Mouse (Mus musculus): ENCODE results near the gene Apobec2. TPM values are rescaled to one million over a fixed set of nuclear protein-coding genes. Genes with fewer than 3 reads are reported as not detected.

Gene Apobec2
- polyA plus RNA-seq, 1 experiment from 2014 or later, result 0.29 TPM

DNA sequence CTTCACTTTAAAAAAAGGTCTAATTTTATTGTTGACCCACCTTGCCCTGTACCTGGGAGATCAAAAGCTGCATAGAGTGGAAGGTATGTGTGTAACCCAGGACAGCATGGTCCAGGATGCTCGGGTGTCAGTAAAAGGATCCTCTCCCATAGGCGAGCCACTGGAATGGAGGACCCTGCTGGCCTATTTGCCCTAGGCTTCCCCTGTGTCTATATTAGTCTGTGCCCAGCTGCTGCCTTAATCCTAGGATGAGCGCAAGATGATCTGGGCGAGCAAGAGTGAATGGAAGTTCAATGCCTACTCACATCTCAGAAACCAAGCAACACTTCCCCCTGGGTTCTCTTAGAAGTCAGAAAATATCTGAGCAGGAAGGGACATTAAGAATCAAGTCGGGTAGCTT is 1.7 kb downstream of the Apobec2 start:
- Histone ChIP-seq H3K36me3 (ENCODE audit: control insufficient read depth, insufficient read depth, low read length) (no peaks in the 10 kb centered on the region), H3K4me2 (ENCODE audit: low read length) (no peak overlapping the region), H3K27ac (replicated peaks; ENCODE audit: low read depth, low read length) (no peak overlapping the region), H3K27me3 (ENCODE audit: control insufficient read depth, insufficient read depth, low read length) (no peaks in the 10 kb centered on the region), H3K9me3 (ENCODE audit: control insufficient read depth, low read length) (no peaks in the 10 kb centered on the region), H3K4me3 (replicated peaks; ENCODE audit: low read depth, low read length) (no peak overlapping the region), H3K9ac (replicated peaks; ENCODE audit: low read length) (no peak overlapping the region), H3K4me1 (ENCODE audit: control insufficient read depth, insufficient read depth, low read length) (0 out of 2 replicates have a peak, but pooled peaks cover 4% of the 10 kb centered on the region)
- no peak for DNase-seq
- no peak for ATAC-seq (ENCODE audit: low FRiP score, low TSS enrichment)
- whole genome bisulfite sequencing, result 73% methylated on average over 5 of the region's 5 CpGs

GRCm38 (mm10) chr17:48430394-48430793 is 2.3 kb downstream of the Apobec2 start:
- 0 out of 2 replicates have a peak, but pooled peaks cover 4% of the 10 kb centered on the region for H3K4me1 ChIP-seq (ENCODE audit: control insufficient read depth, insufficient read depth, low read length)
- no peak overlapping the region for H3K9ac ChIP-seq (replicated peaks; ENCODE audit: low read length)
- no peak overlapping the region for H3K4me2 ChIP-seq (ENCODE audit: low read length)
- no peak overlapping the region for H3K27ac ChIP-seq (replicated peaks; ENCODE audit: low read depth, low read length)
- DNase-seq, result no peak
- ATAC-seq (ENCODE audit: low FRiP score, low TSS enrichment), result no peak
- no peaks in the 10 kb centered on the region for H3K9me3 ChIP-seq (ENCODE audit: control insufficient read depth, low read length)
- H3K36me3 ChIP-seq (ENCODE audit: control insufficient read depth, insufficient read depth, low read length), result no peaks in the 10 kb centered on the region
- no peaks in the 10 kb centered on the region for H3K27me3 ChIP-seq (ENCODE audit: control insufficient read depth, insufficient read depth, low read length)
- no peak overlapping the region for H3K4me3 ChIP-seq (replicated peaks; ENCODE audit: low read depth, low read length)
- 62% methylated on average over 5 of the region's 5 CpGs for WGBS

DNA sequence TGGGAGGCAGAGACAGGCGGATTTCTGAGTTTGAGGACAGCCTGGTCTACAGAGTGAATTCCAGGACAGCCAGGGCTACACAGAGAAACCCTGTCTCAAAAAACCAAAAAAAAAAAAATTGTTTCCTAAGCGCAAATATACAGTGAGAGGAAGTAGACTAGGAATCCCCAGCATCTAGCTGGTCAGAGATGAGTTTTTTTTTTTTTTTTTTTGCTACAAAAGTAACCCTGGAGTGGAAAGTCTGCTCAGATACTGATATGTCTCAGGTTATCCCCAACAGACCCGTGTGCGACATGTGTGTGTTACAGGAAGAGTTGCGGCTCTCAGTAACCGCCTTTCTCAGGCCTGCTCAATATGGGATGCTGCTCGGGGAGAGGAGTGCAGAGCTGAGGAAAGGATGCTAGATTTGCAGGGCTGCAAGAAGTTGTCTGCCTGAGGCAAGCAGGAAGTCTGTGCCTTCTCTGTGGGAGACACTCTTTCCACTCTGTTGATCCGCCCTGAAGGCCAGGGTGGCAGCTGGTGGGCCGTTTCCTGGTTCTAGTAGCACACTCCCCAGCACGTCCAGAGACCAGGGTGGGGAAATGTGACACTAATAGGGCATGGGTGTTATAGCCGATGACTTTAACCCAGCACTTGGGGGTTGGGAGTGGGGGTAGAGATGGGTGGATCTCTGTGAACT is 4.7 kb downstream of the Apobec2 start:
- Histone ChIP-seq H3K36me3 (ENCODE audit: control insufficient read depth, insufficient read depth, low read length) (no peaks in the 10 kb centered on the region), H3K27ac (replicated peaks; ENCODE audit: low read depth, low read length) (no peak overlapping the region), H3K9me3 (ENCODE audit: control insufficient read depth, low read length) (no peaks in the 10 kb centered on the region), H3K4me2 (ENCODE audit: low read length) (no peak overlapping the region), H3K4me3 (replicated peaks; ENCODE audit: low read depth, low read length) (no peak overlapping the region), H3K27me3 (ENCODE audit: control insufficient read depth, insufficient read depth, low read length) (no peaks in the 10 kb centered on the region), H3K4me1 (ENCODE audit: control insufficient read depth, insufficient read depth, low read length) (0 out of 2 replicates have a peak, but pooled peaks cover 4% of the 10 kb centered on the region), H3K9ac (replicated peaks; ENCODE audit: low read length) (no peak overlapping the region)
- WGBS, result 74% methylated on average over 11 of the region's 11 CpGs
- ATAC-seq (ENCODE audit: low FRiP score, low TSS enrichment) (no peak), DNase-seq (no peak)

DNA sequence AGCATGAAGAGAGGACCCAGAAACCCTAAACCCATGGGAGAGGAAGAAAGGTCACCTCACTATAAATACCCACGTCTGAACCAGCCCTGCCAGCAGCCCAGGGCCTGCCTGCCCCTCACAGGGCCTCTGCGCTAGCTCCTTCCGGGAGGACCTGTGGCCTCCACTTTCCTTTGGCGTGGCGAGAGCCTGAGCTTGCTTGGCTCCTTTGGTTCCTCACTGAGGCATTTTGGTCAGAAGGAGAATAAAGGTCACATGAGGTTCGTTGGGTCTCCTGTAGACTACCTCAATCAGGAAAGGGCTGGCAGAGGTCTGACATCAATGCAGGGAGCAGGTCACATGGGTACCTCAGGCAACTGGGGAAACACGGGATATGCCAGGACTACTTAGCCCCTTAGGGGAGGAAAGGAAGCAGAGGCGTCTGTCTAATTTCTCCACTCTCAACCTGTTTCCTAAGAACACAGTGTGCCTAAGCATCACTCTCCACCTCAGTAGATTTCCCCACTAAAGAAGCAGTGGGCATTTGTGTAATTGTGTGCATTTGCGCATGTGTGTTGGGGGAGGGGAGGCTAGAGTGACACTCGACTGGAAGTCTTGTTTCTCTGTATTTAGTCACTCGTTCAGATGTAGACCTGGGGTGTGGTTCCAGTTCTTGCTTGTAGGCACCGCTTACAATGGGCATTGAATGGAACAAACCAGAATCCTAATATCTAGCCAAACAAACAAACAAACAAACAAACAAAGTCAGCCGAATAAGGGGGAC is 5.6 kb downstream of the Apobec2 start:
- no peak overlapping the region for H3K4me2 ChIP-seq (ENCODE audit: low read length)
- no peak for ATAC-seq (ENCODE audit: low FRiP score, low TSS enrichment)
- H3K27me3 ChIP-seq (ENCODE audit: control insufficient read depth, insufficient read depth, low read length), result no peaks in the 10 kb centered on the region
- no peak for DNase-seq
- H3K9me3 ChIP-seq (ENCODE audit: control insufficient read depth, low read length), result no peaks in the 10 kb centered on the region
- no peak overlapping the region for H3K27ac ChIP-seq (replicated peaks; ENCODE audit: low read depth, low read length)
- no peaks in the 10 kb centered on the region for H3K4me1 ChIP-seq (ENCODE audit: control insufficient read depth, insufficient read depth, low read length)
- no peak overlapping the region for H3K4me3 ChIP-seq (replicated peaks; ENCODE audit: low read depth, low read length)
- H3K9ac ChIP-seq (replicated peaks; ENCODE audit: low read length), result no peak overlapping the region
- 77% methylated on average over 13 of the region's 13 CpGs for WGBS
- H3K36me3 ChIP-seq (ENCODE audit: control insufficient read depth, insufficient read depth, low read length), result no peaks in the 10 kb centered on the region

GRCm38 (mm10) chr17:48425823-48426612 is 6.7 kb downstream of the Apobec2 start:
- WGBS, result 42% methylated on average over 9 of the region's 9 CpGs
- no peak overlapping the region for H3K9ac ChIP-seq (replicated peaks; ENCODE audit: low read length)
- H3K27ac ChIP-seq (replicated peaks; ENCODE audit: low read depth, low read length), result no peak overlapping the region
- H3K4me1 ChIP-seq (ENCODE audit: control insufficient read depth, insufficient read depth, low read length), result no peaks in the 10 kb centered on the region
- DNase-seq (peak; percentile 15), ATAC-seq (ENCODE audit: low FRiP score, low TSS enrichment) (no peak)
- H3K4me2 ChIP-seq (ENCODE audit: low read length), result no peak overlapping the region
- no peaks in the 10 kb centered on the region for H3K9me3 ChIP-seq (ENCODE audit: control insufficient read depth, low read length)
- H3K4me3 ChIP-seq (replicated peaks; ENCODE audit: low read depth, low read length), result no peak overlapping the region
- no peaks in the 10 kb centered on the region for H3K36me3 ChIP-seq (ENCODE audit: control insufficient read depth, insufficient read depth, low read length)
- H3K27me3 ChIP-seq (ENCODE audit: control insufficient read depth, insufficient read depth, low read length), result no peaks in the 10 kb centered on the region

- Histone ChIP-seq H3K27ac (replicated peaks; ENCODE audit: low read depth, low read length) (no peak overlapping the region), H3K9me3 (ENCODE audit: control insufficient read depth, low read length) (no peaks in the 10 kb centered on the region), H3K4me3 (replicated peaks; ENCODE audit: low read depth, low read length) (no peak overlapping the region), H3K27me3 (ENCODE audit: control insufficient read depth, insufficient read depth, low read length) (no peaks in the 10 kb centered on the region), H3K4me1 (ENCODE audit: control insufficient read depth, insufficient read depth, low read length) (no peaks in the 10 kb centered on the region), H3K36me3 (ENCODE audit: control insufficient read depth, insufficient read depth, low read length) (no peaks in the 10 kb centered on the region), H3K4me2 (ENCODE audit: low read length) (no peak overlapping the region), H3K9ac (replicated peaks; ENCODE audit: low read length) (no peak overlapping the region)
- ATAC-seq (ENCODE audit: low FRiP score, low TSS enrichment), result no peak
- DNase-seq, result no peak
- 89% methylated on average over 9 of the region's 9 CpGs for WGBS
Observed at GRCm38 (mm10) chr17:48424237-48424636, 8.5 kb downstream of the Apobec2 start.

DNA sequence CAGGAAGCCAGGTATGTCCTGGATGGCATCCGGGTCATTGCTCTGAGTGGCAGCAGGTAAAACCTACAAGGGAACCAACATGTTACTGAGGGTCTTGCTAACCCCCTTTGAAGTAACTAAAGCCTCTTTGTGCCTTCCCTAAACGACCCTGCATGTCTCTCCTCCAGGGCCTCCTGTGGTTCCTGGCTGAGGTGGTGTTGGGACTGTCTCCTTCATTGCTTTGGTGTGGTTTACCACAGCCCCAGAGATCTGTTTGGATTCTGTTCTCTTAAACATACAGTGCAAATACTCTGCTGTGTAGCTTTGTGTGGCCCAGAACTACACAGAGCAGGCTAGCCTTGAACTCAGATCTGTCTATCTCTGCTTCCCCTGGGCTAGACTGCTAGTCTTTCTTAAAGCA is 13.2 kb downstream of the Apobec2 start:
- H3K36me3 ChIP-seq (ENCODE audit: control insufficient read depth, insufficient read depth, low read length), result peaks cover 14% of the 10 kb centered on the region
- H3K9ac ChIP-seq (replicated peaks; ENCODE audit: low read length), result no peak overlapping the region
- no peak for DNase-seq
- H3K27ac ChIP-seq (replicated peaks; ENCODE audit: low read depth, low read length), result no peak overlapping the region
- H3K4me3 ChIP-seq (replicated peaks; ENCODE audit: low read depth, low read length), result no peak overlapping the region
- no peak overlapping the region for H3K4me2 ChIP-seq (ENCODE audit: low read length)
- H3K27me3 ChIP-seq (ENCODE audit: control insufficient read depth, insufficient read depth, low read length), result no peaks in the 10 kb centered on the region
- H3K9me3 ChIP-seq (ENCODE audit: control insufficient read depth, low read length), result no peaks in the 10 kb centered on the region
- ATAC-seq (ENCODE audit: low FRiP score, low TSS enrichment), result no peak
- 70% methylated on average over 2 of the region's 2 CpGs for WGBS
- no peaks in the 10 kb centered on the region for H3K4me1 ChIP-seq (ENCODE audit: control insufficient read depth, insufficient read depth, low read length)

- Histone ChIP-seq H3K36me3 (ENCODE audit: control insufficient read depth, insufficient read depth, low read length) (peaks cover 18% of the 10 kb centered on the region), H3K4me3 (replicated peaks; ENCODE audit: low read depth, low read length) (no peak overlapping the region), H3K9ac (replicated peaks; ENCODE audit: low read length) (no peak overlapping the region), H3K27ac (replicated peaks; ENCODE audit: low read depth, low read length) (no peak overlapping the region), H3K4me2 (ENCODE audit: low read length) (no peak overlapping the region), H3K27me3 (ENCODE audit: control insufficient read depth, insufficient read depth, low read length) (no peaks in the 10 kb centered on the region), H3K9me3 (ENCODE audit: control insufficient read depth, low read length) (no peaks in the 10 kb centered on the region), H3K4me1 (ENCODE audit: control insufficient read depth, insufficient read depth, low read length) (no peaks in the 10 kb centered on the region)
- DNase-seq, result no peak
- ATAC-seq (ENCODE audit: low FRiP score, low TSS enrichment), result no peak
- WGBS, result 87% methylated on average over 1 of the region's 1 CpGs
Observed at GRCm38 (mm10) chr17:48418781-48419180, 13.9 kb downstream of the Apobec2 start.

Data from midbrain, embryonic 14.5 days (tissue).